Mouse (Mus musculus): ENCODE results near the gene Tubgcp6.

Gene Tubgcp6

DNA sequence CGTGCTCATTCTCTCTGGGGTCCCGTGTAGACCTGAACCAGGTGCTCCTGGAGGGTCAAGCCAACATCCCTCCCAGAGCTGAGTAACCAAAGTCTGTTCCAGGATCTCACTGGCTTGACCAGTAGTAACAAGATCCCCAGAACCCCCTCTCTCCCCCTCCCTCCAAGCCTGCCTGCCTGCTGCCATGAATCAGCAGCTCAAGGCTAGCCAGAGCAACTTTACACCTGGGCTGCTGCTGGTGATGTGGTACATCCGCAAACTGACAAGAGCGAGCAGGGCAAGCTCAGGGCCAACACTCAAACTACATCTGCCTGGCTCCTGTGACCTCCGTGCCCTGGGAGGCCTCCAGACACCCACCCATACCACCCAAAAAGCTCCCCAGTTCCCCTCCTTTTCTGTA, 18.5 kb upstream of the Tubgcp6 start:
- DNase-seq (ENCODE audit: low spot score in 2 of 2): no peak

- no peak for DNase-seq (ENCODE audit: low spot score in 2 of 2)
These were observed 17.8 kb upstream of the Tubgcp6 start, which contains the start of gene Mapk12 for GRCm38 (mm10) chr15:89140659-89141252. Gene Mapk12, minus strand, starts transcription at chr15:89140703.

GRCm38 (mm10) chr15:89140048-89140658, 17.2 kb upstream of the Tubgcp6 start:
- DNase-seq (ENCODE audit: low spot score in 2 of 2): no peak

DNA sequence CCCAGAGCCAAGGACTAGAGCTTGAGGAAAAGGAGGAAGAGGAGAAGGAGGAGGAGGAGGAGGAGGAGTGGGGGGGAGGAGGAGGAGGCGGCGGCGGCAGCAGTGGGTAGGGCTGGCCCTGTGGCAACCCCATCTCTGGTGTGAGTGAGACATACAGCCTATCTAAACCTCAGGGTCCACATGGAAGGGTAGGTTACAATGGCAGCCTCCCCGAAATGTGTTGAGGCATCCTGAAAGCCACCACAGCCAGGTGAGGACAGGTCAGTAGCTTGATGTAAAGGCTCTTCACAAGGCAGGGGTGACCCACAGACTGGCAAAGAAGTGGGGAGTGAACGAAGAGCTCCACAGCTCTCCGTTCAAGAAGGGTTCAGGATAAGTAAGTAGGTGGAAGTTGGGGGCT, 15.6 kb upstream of the Tubgcp6 start:
- DNase-seq (ENCODE audit: low spot score in 2 of 2): no peak

DNA sequence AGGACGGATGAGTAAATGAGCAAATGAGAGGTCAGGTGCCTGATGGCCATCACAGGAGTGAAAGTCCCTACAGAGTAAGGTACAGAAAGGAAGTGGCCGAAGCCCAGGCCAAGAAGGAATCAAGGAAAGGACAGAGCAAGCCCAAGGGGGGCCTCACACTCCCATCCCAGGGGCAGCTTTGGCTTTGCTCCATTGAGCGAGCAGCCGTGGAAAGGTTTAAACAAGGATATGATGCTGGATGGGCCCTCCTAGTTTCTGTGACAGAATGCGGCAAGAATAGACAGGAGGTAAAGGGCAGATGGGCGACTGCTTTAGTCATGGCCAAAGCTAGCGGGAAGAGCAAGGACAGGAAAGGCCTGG, 15.1 kb upstream of the Tubgcp6 start:
- no peak for DNase-seq (ENCODE audit: low spot score in 2 of 2)

DNA sequence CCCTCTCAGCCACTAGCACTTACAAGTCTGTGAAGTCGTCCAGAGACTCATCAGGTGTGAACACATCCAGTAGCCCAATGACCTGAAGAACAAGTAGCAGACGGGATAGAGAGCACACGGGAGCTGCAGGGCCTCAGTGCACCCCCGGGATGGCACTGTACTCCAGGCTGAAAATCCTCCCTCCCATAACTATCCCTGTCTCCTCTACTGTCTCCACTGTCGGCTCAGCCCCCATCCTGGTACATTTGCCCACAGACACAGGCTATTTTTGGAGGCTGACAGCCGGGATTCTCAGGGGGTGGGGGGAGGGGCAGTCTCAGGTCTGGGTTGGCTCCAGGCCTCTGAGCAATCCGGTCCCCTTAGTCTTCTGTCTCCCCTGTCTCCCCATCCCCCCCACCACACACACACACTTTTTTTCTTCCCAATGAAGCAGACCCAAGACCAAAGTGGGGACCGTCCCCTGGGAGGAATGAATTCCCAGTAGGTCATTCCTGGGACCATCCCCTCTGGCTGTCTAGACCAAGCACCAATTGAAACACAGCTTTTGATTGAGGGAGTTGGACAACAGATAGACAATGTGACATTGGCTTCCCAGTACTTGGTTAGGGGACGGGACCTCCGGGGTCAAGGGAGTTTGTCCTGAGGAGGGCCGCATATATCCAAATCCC, 14.6 kb upstream of the Tubgcp6 start:
- DNase-seq (ENCODE audit: low spot score in 2 of 2): no peak

DNA sequence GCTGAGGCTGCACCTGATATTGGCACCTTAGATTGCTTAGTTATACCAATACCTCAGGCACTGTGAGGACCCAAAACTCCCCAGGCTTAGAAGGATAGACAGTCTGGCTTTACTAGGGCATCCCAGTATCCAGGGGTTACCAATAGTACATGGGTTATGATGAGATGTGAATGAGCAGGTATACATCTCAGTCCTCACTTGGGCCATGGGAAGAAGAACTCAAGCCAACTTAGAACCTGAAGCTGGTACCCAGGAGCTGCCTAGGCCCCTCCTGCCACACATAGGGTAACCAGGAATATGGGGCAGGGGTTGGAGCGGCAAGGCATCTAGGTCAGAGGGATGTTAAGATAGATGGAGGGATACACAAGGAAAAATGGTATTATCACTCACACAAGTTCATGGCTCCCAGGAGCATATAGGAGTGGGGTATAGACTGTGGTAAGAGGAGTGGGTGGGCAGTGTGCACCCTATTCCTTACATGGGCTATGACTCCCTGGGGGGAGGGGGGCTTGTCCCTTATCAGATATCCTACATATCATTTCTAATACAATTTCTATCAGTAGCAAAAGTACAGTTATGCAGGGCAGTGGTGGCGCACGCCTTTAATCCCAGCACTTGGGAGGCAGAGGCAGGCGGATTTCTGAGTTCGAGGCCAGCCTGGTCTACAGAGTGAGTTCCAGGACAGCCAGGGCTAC, 13.7 kb upstream of the Tubgcp6 start:
- no peak for DNase-seq (ENCODE audit: low spot score in 2 of 2)

- peak; percentile 87 to 91 for DNase-seq (ENCODE audit: low spot score in 2 of 2)
These were observed 8.4 kb upstream of the Tubgcp6 start for GRCm38 (mm10) chr15:89131316-89131715.

- no peak for DNase-seq (ENCODE audit: low spot score in 2 of 2)
These were observed 7.3 kb upstream of the Tubgcp6 start for GRCm38 (mm10) chr15:89130245-89130644.

DNA sequence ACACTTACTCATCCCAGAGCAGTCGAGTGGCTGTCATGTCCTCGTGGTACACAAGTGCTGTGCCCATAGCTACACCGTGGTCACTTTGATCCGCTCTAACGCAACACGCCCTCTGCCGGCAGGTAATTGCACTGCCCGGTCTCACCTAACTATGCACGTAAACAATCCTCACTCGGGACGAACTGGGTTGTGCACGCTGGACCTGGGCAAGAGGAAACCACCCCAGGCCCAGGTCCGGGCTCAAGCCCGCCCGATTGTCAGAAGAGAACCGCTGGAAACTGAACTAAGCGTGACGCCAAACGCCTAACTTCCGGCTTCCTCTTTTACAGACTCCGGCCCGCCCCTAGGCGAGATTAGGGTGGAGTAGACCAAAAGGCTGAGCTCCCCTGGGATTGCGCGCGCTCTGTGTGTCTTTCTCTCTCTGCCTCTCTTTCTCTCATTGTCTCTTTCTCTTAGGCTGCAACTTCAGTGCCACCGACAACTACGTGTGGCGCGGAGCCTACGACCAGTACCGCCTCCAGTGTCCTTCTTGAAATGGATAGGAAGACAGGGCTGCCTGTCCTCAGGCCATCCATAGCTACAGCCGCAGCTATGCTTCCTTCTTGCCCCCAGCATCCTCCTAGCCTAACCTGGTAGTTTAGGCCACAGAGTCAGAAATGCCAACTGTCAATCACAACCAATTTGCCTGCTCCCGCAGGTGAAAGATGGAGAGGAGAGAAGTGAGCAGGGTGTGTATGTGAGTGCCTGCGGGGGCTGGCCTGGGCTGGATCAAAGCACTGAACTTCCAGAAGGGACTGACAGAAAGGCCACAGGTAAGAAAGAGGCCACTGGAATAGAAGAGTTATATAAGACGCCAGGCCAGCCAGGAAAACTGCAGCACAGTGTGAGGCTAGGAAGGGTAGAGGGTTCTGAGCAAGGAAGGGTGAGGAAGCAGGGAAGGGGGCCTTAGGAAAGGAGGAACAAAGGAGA, 5.8 kb upstream of the Tubgcp6 start, which contains the start of gene Hdac10:
Gene Hdac10 (minus strand): TSS at position 319 of the 969 bp plus-strand sequence.
- peak; percentile 92 to 93 for DNase-seq (ENCODE audit: low spot score in 2 of 2)

- DNase-seq (ENCODE audit: low spot score in 2 of 2): no peak
These were observed 4.5 kb upstream of the Tubgcp6 start for GRCm38 (mm10) chr15:89127364-89127940.

DNA sequence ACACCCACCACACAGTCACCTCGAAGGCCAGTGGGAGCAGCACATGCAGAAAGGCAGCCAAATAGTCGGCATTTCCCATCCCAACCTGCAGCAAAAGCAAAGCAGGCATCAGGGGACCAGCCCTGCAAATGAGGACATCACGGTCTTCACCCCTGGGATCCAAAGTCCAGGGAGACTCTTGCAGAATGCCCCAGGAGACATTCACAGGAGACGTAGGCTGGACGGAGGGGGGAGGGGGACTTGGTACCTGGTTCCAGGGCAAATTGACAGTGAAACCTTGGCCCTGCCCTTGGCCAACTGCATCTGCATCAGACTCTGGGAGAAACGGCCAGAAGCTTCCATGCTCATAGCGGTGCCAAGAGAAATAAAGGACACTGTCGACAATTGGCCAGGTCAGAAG, 3.7 kb upstream of the Tubgcp6 start:
- no peak for DNase-seq (ENCODE audit: low spot score in 2 of 2)

GRCm38 (mm10) chr15:89125351-89125750, 2.4 kb upstream of the Tubgcp6 start:
- no peak for DNase-seq (ENCODE audit: low spot score in 2 of 2)

GRCm38 (mm10) chr15:89124312-89124711, 1.4 kb upstream of the Tubgcp6 start:
- DNase-seq (ENCODE audit: low spot score in 2 of 2): no peak

DNA sequence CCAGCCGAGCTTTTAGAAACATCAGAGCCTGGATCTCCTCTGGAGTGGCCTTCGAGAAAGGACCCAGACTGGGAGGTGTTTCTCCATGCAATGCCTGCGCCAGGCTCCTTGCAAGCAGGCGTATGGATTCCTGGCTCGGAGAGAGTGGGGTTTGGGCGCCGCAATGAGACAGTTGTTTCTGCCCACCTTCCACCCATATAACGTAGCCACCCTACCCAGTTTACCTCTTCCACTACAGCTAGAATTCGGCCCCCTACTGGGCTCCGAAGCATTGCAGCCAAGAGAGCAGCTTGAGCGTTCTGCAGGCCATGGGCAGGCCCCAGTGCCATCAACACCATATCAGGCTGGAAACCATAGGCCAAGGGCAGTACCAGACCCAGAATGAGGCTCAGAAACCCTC, 683 bp upstream of the Tubgcp6 start:
- DNase-seq (ENCODE audit: low spot score in 2 of 2): no peak

DNA sequence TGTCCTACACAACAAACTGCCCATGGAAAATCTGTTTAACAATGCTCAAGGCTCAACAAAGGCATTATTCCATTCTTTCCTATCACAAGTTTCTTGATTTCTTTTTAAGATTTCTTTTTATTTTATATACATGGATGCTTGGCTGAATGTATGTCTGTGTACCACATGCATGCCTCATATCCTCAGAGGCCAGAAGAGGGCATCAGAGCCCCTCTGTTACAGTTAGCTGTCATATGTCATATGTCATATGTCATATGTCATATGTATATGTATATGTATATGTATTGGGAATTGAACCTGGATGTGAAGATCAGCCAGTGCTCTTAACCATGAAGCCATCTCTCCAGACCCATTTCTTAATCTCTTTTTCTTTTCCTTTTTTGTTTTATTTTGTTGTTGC, 4.9 kb downstream of the Tubgcp6 start:
- DNase-seq (ENCODE audit: low spot score in 2 of 2): peak; percentile 36 to 52

GRCm38 (mm10) chr15:89110147-89110546, 12.8 kb downstream of the Tubgcp6 start:
- DNase-seq (ENCODE audit: low spot score in 2 of 2): no peak

- no peak for DNase-seq (ENCODE audit: low spot score in 2 of 2)
These were observed 15.9 kb downstream of the Tubgcp6 start for GRCm38 (mm10) chr15:89106976-89107375.

DNA sequence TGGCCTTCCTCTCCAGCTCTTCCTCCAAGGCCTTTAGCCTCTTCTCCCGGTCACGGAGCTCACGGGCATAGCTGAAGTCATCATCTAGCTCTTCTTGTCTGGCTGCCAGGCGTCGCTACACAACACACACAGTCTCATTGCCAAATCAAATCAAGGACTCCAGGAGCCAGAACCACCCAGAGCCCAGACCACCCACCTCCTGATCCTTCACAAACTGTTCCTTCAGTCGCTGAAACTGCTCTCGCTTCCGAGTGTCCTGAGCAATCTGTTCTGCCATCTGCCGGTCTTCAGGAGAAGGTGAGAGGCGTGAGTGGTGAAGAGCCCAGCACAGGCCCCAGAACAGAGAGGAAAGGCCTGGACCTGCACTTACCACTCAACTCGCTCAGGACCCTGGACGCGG, 16.8 kb downstream of the Tubgcp6 start:
- DNase-seq (ENCODE audit: low spot score in 2 of 2): no peak

GRCm38 (mm10) chr15:89104425-89104824, 18.5 kb downstream of the Tubgcp6 start:
- no peak for DNase-seq (ENCODE audit: low spot score in 2 of 2)

GRCm38 (mm10) chr15:89103921-89104320, 19.0 kb downstream of the Tubgcp6 start:
- DNase-seq (ENCODE audit: low spot score in 2 of 2): no peak
